Mouse (Mus musculus): Measurements from ENCODE around the gene Sspo. TPM values are rescaled to one million over a fixed set of nuclear protein-coding genes. Genes with fewer than 3 reads are reported as not detected.

Sspo gene
- polyA plus RNA-seq, 1 experiment from 2014 or later = 0.15 TPM

- H3K27me3 ChIP-seq (ENCODE audit: control insufficient read depth, insufficient read depth, low read length) = peaks cover 31% of the 10 kb centered on the region
- no peak overlapping the region for H3K27ac ChIP-seq (ENCODE audit: low read depth, low read length)
- no peaks in the 10 kb centered on the region for H3K9me3 ChIP-seq (ENCODE audit: control insufficient read depth, low read length)
- no peak for DNase-seq (ENCODE audit: low spot score)
- peaks cover 18% of the 10 kb centered on the region for H3K4me1 ChIP-seq (ENCODE audit: control insufficient read depth, insufficient read depth, low read length)
- no peak overlapping the region for H3K4me3 ChIP-seq (ENCODE audit: low read depth, low read length)
- H3K9ac ChIP-seq (ENCODE audit: low read length) = no peak overlapping the region
- ATAC-seq (ENCODE audit: insufficient read depth, low FRiP score, low TSS enrichment) = no peak
- 50% methylated on average over 13 of the region's 14 CpGs for WGBS
- peaks cover 4% of the 10 kb centered on the region for H3K36me3 ChIP-seq (ENCODE audit: control insufficient read depth, insufficient read depth, low read length)
- H3K4me2 ChIP-seq (ENCODE audit: low read depth) = no peak overlapping the region
Measured at GRCm38 (mm10) chr6:48440306-48441014, 7.6 kb upstream of the Sspo start.

DNA sequence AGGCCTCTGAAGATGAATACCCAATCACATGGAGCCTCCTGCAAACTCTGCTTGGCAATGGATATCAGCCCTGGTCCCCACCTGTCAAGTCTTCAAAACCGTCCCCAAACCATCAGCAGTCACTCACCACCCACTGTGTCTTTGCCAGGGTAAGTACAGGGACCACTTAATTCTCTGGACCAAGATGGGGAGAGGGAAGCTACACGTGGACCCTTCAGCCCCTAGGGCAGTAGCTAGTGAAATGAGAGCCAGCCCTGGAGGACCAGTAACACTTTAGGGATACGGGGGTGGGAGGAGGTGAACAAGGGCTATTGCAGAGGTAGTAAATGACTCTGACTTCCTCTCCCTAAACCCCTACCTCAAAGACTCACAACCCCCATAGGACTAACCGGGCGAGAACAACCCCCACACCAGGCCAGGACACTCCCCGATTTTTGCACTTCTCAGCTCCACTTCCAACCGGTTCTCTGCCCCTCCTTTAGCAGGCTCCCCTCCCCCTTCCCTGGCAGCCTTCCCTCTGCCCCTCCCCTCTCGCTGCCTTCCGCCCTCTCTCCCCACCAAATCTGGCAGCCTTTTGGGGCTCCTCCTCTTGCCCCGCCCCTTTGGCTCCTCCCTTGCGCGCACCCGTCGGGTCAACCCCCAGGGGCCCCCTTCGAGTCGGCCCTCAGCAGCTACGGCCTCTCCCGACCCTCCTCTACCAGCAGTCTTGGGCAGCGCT lies 4.3 kb upstream of the Sspo start:
- ATAC-seq (ENCODE audit: insufficient read depth, low FRiP score, low TSS enrichment) (peak; percentile 88), DNase-seq (ENCODE audit: low spot score) (peak; percentile 96)
- Histone ChIP-seq H3K4me2 (ENCODE audit: low read depth) (peak overlapping the region; percentile 98), H3K4me1 (ENCODE audit: control insufficient read depth, insufficient read depth, low read length) (peaks cover 14% of the 10 kb centered on the region), H3K9me3 (ENCODE audit: control insufficient read depth, low read length) (no peaks in the 10 kb centered on the region), H3K4me3 (ENCODE audit: low read depth, low read length) (peak overlapping the region; percentile 71), H3K27me3 (ENCODE audit: control insufficient read depth, insufficient read depth, low read length) (peaks cover 12% of the 10 kb centered on the region), H3K9ac (ENCODE audit: low read length) (peak overlapping the region; percentile 53), H3K36me3 (ENCODE audit: control insufficient read depth, insufficient read depth, low read length) (peaks cover 2% of the 10 kb centered on the region), H3K27ac (ENCODE audit: low read depth, low read length) (peak overlapping the region; percentile 35)
- WGBS = 2% methylated on average over 19 of the region's 19 CpGs

DNA sequence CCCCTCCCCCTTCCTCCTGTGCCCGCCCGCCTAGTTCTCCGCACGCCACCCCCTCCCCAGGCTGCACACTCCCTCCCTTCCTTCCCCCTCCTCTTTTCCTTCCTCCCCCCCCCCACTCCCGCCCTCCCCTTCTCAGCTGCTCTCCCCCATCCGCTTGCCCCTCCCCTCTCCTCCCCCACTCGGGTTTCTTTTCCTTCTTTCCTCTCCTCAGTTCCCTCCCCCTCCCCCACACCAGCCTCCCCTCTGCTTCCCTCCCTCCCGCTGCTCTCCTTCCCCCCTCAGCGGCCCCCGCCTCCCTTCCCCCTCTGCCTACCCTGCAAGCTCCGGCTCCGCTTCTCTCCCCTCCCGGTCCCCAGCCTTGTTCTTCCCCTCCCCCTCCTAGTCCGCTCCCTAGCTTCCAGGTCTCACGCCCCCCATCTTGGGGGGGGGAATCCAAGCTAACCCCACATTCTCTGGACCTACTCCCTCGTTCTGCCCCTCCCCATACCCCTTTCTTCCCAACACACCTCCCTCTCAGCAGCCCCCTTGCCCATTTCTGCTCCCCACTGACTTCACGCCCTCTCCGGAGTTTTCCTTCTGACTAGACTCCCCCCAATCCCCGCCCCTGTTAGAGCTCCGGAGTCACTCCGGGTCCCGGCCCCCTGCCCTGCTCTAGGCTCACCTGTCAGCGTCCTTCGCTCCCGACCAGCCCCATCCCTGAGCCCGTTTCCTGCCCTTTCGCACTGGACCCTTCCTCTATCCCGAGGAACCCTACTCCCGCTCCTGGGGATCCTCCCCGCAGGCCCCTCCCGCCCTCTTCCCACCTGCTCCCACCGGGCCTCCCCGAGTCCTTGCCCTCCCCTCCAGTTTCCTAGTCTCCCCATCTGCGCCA lies 3.5 kb upstream of the Sspo start:
- no peaks in the 10 kb centered on the region for H3K9me3 ChIP-seq (ENCODE audit: control insufficient read depth, low read length)
- peak overlapping the region; percentile 98 for H3K4me2 ChIP-seq (ENCODE audit: low read depth)
- H3K4me3 ChIP-seq (ENCODE audit: low read depth, low read length) = peak overlapping the region; percentile 71
- peak overlapping the region; percentile 80 for H3K27ac ChIP-seq (ENCODE audit: low read depth, low read length)
- peaks cover 2% of the 10 kb centered on the region for H3K36me3 ChIP-seq (ENCODE audit: control insufficient read depth, insufficient read depth, low read length)
- ATAC-seq (ENCODE audit: insufficient read depth, low FRiP score, low TSS enrichment) (peak; percentile 70), DNase-seq (ENCODE audit: low spot score) (peak; percentile 91)
- H3K27me3 ChIP-seq (ENCODE audit: control insufficient read depth, insufficient read depth, low read length) = peaks cover 4% of the 10 kb centered on the region
- WGBS = 1% methylated on average over 32 of the region's 34 CpGs
- peaks cover 9% of the 10 kb centered on the region for H3K4me1 ChIP-seq (ENCODE audit: control insufficient read depth, insufficient read depth, low read length)
- H3K9ac ChIP-seq (ENCODE audit: low read length) = peak overlapping the region; percentile 83

DNA sequence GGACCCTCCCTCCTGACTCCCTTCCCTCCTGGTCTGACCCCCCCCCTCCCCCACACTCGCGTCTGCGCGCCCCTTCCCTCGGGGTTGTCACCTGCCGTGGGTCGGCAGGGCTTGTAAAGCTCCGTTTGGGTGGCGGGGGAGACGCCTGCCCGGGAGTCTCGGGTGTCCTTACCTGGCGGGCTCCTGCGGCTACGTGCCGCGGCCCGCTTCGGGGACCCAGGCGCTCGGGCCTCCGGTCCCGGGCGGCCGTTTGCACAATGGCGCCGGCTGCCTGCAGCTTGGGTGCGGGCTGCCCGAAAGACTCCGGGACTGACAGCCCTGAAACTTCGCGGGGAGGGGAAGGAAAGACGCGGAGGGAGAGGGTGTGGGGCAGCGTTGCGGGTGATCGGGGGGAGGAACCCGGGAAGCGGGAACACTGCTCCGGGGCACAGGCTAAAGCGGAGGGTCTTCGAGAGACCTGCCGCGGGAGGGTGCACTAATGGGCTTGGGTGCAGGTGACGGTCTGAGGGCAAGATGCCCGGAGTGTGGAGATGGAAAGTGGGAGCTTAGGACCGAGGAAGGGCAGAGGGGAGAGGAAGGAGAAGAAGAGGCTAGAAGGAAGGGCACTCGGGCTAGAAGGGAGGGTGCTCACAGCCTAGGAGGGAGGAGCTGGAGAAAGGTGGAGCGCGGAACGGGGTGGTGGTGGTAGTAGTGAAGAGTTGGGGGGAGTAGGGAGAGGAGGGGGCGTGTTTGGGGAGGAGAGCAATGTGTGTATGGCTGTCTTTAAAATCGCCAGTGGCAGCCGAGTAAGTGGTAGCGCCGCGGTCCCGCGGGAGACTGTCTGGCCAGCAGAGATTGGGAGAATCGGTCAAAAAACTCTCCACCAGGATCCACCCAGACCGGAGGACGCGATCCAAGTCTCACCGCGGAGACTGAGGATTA lies 2.6 kb upstream of the Sspo start, which contains the start of gene Zfp467:
Gene Zfp467 (minus strand): TSS at position 645 of the 921 bp plus-strand sequence.
- WGBS = under 1% methylated on average over 64 of the region's 65 CpGs
- H3K9ac ChIP-seq (ENCODE audit: low read length) = peak within 1 kb of the TSS; percentile 83
- peak within 1 kb of the TSS; percentile 98 for H3K4me2 ChIP-seq (ENCODE audit: low read depth)
- peak within 1 kb of the TSS; percentile 80 for H3K27ac ChIP-seq (ENCODE audit: low read depth, low read length)
- H3K36me3 ChIP-seq (ENCODE audit: control insufficient read depth, insufficient read depth, low read length) = peaks cover 2% of the 10 kb centered on the region
- H3K9me3 ChIP-seq (ENCODE audit: control insufficient read depth, low read length) = no peaks in the 10 kb centered on the region
- peaks cover 9% of the 10 kb centered on the region for H3K4me1 ChIP-seq (ENCODE audit: control insufficient read depth, insufficient read depth, low read length)
- H3K27me3 ChIP-seq (ENCODE audit: control insufficient read depth, insufficient read depth, low read length) = no peaks in the 10 kb centered on the region
- DNase-seq (ENCODE audit: low spot score) (peak; percentile 49), ATAC-seq (ENCODE audit: insufficient read depth, low FRiP score, low TSS enrichment) (peak; percentile 11)
- peak within 1 kb of the TSS; percentile 71 for H3K4me3 ChIP-seq (ENCODE audit: low read depth, low read length)

DNA sequence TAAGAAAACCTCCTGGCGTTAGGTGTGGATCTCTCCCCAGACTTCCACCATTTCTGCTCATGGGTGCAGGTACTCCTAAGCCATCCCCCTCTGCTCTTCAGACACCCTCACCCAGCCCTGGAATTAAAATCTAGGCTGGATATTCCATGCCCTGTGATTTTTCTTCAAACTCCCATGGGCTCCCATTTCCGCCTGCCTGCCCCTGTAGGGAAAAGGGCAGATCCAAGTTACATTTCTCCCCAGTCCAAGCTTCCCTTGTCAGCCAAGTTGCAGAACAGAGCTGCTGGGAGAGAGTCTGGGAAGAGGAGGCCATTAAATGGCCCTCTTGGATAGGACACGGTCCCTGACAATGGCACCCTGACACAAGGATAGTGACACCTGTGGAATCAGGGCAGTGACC lies 1.8 kb upstream of the Sspo start:
- peaks cover 4% of the 10 kb centered on the region; the same call in 1 of the 2 replicates for H3K4me1 ChIP-seq (ENCODE audit: control insufficient read depth, insufficient read depth, low read length)
- H3K27ac ChIP-seq (ENCODE audit: low read depth, low read length) = no peak overlapping the region
- 22% methylated on average over 3 of the region's 3 CpGs for WGBS
- no peak overlapping the region; the same call in 1 of the 2 replicates for H3K4me3 ChIP-seq (ENCODE audit: low read depth, low read length)
- no peaks in the 10 kb centered on the region for H3K27me3 ChIP-seq (ENCODE audit: control insufficient read depth, insufficient read depth, low read length)
- peaks cover under 1% of the 10 kb centered on the region for H3K36me3 ChIP-seq (ENCODE audit: control insufficient read depth, insufficient read depth, low read length)
- no peak for DNase-seq (ENCODE audit: low spot score)
- ATAC-seq (ENCODE audit: insufficient read depth, low FRiP score, low TSS enrichment) = no peak
- no peak overlapping the region; the same call in 1 of the 2 replicates for H3K9ac ChIP-seq (ENCODE audit: low read length)
- H3K9me3 ChIP-seq (ENCODE audit: control insufficient read depth, low read length) = no peaks in the 10 kb centered on the region
- H3K4me2 ChIP-seq (ENCODE audit: low read depth) = peak overlapping the region; percentile 98

- Histone ChIP-seq H3K9me3 (ENCODE audit: control insufficient read depth, low read length) (no peaks in the 10 kb centered on the region), H3K4me1 (ENCODE audit: control insufficient read depth, insufficient read depth, low read length) (peaks cover 4% of the 10 kb centered on the region; the same call in 1 of the 2 replicates), H3K4me2 (ENCODE audit: low read depth) (no peak overlapping the region), H3K4me3 (ENCODE audit: low read depth, low read length) (no peak overlapping the region), H3K36me3 (ENCODE audit: control insufficient read depth, insufficient read depth, low read length) (no peaks in the 10 kb centered on the region; the same call in 1 of the 2 replicates), H3K27me3 (ENCODE audit: control insufficient read depth, insufficient read depth, low read length) (no peaks in the 10 kb centered on the region), H3K27ac (ENCODE audit: low read depth, low read length) (no peak overlapping the region), H3K9ac (ENCODE audit: low read length) (no peak overlapping the region)
- ATAC-seq (ENCODE audit: insufficient read depth, low FRiP score, low TSS enrichment) = no peak
- 73% methylated on average over 3 of the region's 3 CpGs for WGBS
- DNase-seq (ENCODE audit: low spot score) = no peak
Measured at GRCm38 (mm10) chr6:48446896-48447295, 1.1 kb upstream of the Sspo start.

- Histone ChIP-seq H3K9ac (ENCODE audit: low read length) (no peak overlapping the region), H3K4me1 (ENCODE audit: control insufficient read depth, insufficient read depth, low read length) (peaks cover 2% of the 10 kb centered on the region; the same call in 1 of the 2 replicates), H3K4me2 (ENCODE audit: low read depth) (no peak overlapping the region), H3K27ac (ENCODE audit: low read depth, low read length) (no peak overlapping the region), H3K27me3 (ENCODE audit: control insufficient read depth, insufficient read depth, low read length) (no peaks in the 10 kb centered on the region), H3K9me3 (ENCODE audit: control insufficient read depth, low read length) (no peaks in the 10 kb centered on the region), H3K4me3 (ENCODE audit: low read depth, low read length) (no peak overlapping the region), H3K36me3 (ENCODE audit: control insufficient read depth, insufficient read depth, low read length) (no peaks in the 10 kb centered on the region)
- ATAC-seq (ENCODE audit: insufficient read depth, low FRiP score, low TSS enrichment) (no peak), DNase-seq (ENCODE audit: low spot score) (no peak)
- WGBS = 75% methylated on average over 7 of the region's 7 CpGs
Measured at GRCm38 (mm10) chr6:48448527-48448926, 498 bp downstream of the Sspo start.

Data from neural tube, embryonic 11.5 days (tissue).